Mouse (Mus musculus): ENCODE measurements around the gene Vmn1r236.

Gene Vmn1r236

GRCm38 (mm10) chr17:21282642-21283041 lies at the start of gene Vmn1r236:
TSS of gene Vmn1r236 (plus strand) at chr17:21282942.
- no peak for DNase-seq (ENCODE audit: low spot score in 2 of 2)

GRCm38 (mm10) chr17:21256111-21256510 lies 26.6 kb upstream of the Vmn1r236 start, which contains the start of gene Vmn1r235:
TSS of gene Vmn1r235 (plus strand) at chr17:21256411.
- no peak for DNase-seq (ENCODE audit: low spot score in 2 of 2)

GRCm38 (mm10) chr17:21272103-21272502 lies 10.6 kb upstream of the Vmn1r236 start:
- DNase-seq (ENCODE audit: low spot score in 2 of 2) = peak; percentile 34 to 44

- DNase-seq (ENCODE audit: low spot score in 2 of 2) = no peak
These were observed 1.7 kb downstream of the Vmn1r236 start for GRCm38 (mm10) chr17:21284395-21284794.

GRCm38 (mm10) chr17:21289695-21290094 lies 7.0 kb downstream of the Vmn1r236 start:
- no peak for DNase-seq (ENCODE audit: low spot score in 2 of 2)

- DNase-seq (ENCODE audit: low spot score in 2 of 2) = no peak
These were observed 28.8 kb downstream of the Vmn1r236 start, which contains the start of gene Vmn1r237 for GRCm38 (mm10) chr17:21311565-21311964. TSS of gene Vmn1r237 (plus strand) at chr17:21311865.
